Mouse (Mus musculus): ENCODE results near the gene Crybb3. TPM values are rescaled to one million over a fixed set of nuclear protein-coding genes. Genes with fewer than 3 reads are reported as not detected.

The Crybb3 gene
- total RNA-seq, 1 experiment, result 1.2 TPM

- Histone ChIP-seq H3K9ac (ENCODE audit: insufficient read depth, low read depth, low read length, poor library complexity, severe bottlenecking) (peak overlapping the region; percentile 47; the same call in 1 of the 2 replicates), H3K4me3 (ENCODE audit: insufficient read depth in 1 of 2, low read depth in 1 of 2, low read length in 2 of 2, poor library complexity in 1 of 2, severe bottlenecking in 1 of 2) (peak overlapping the region; percentile 49 to 52; a peak in 3 of 4 replicates), H3K9me3 (ENCODE audit: control insufficient read depth, insufficient read depth, low read depth, low read length) (no peaks in the 10 kb centered on the region), H3K27ac (ENCODE audit: insufficient read depth, low read depth, low read length, poor library complexity, severe bottlenecking) (no peak overlapping the region), H3K4me1 (ENCODE audit: control insufficient read depth in 2 of 2, insufficient read depth in 2 of 2, low read length in 2 of 2, poor library complexity in 1 of 2) (peaks cover 2 to 3% of the 10 kb centered on the region in 2 experiments; a peak in 1 of 4 replicates), H3K36me3 (ENCODE audit: control insufficient read depth, insufficient read depth, low read length, poor library complexity, severe bottlenecking) (no peaks in the 10 kb centered on the region)
- in situ Hi-C loops (cut with MboI; ENCODE audit: low sequenced_read_pairs in 2 of 2, unreplicated experiment in 2 of 2), result no loop called here
- DNase-seq (ENCODE audit: low read depth, low spot score), result peak; percentile 63
- TF ChIP-seq ZNF384 (IDR thresholded peaks at IDR 0.05; ENCODE audit: low read depth, low read length) (no peak), ZC3H11A (IDR thresholded peaks at IDR 0.05; ENCODE audit: borderline replicate concordance, low read depth, low read length) (peak; percentile 33; the same call in 1 of the 2 replicates)
Measured at GRCm38 (mm10) chr5:113079783-113080182, 1.6 kb downstream of the Crybb3 start.

GRCm38 (mm10) chr5:113078686-113079085 lies 2.7 kb downstream of the Crybb3 start:
- Histone ChIP-seq H3K27ac (ENCODE audit: insufficient read depth, low read depth, low read length, poor library complexity, severe bottlenecking) (no peak overlapping the region), H3K4me1 (ENCODE audit: control insufficient read depth in 2 of 2, insufficient read depth in 2 of 2, low read length in 2 of 2, poor library complexity in 1 of 2) (peaks cover 2% of the 10 kb centered on the region in 2 experiments; a peak in 1 of 4 replicates), H3K36me3 (ENCODE audit: control insufficient read depth, insufficient read depth, low read length, poor library complexity, severe bottlenecking) (no peaks in the 10 kb centered on the region), H3K9ac (ENCODE audit: insufficient read depth, low read depth, low read length, poor library complexity, severe bottlenecking) (no peak overlapping the region), H3K4me3 (ENCODE audit: insufficient read depth in 1 of 2, low read depth in 1 of 2, low read length in 2 of 2, poor library complexity in 1 of 2, severe bottlenecking in 1 of 2) (no peak overlapping the region), H3K9me3 (ENCODE audit: control insufficient read depth, insufficient read depth, low read depth, low read length) (no peaks in the 10 kb centered on the region)
- in situ Hi-C loops (cut with MboI; ENCODE audit: low sequenced_read_pairs in 2 of 2, unreplicated experiment in 2 of 2), result no loop called here
- TF ChIP-seq CHD2 (IDR thresholded peaks at IDR 0.05; ENCODE audit: low read depth, low read length) (no peak), ZC3H11A (IDR thresholded peaks at IDR 0.05; ENCODE audit: borderline replicate concordance, low read depth, low read length) (peak; percentile 45; the same call in 1 of the 2 replicates)
- DNase-seq (ENCODE audit: low read depth, low spot score), result peak; percentile 48

GRCm38 (mm10) chr5:113070017-113070416 lies 11.4 kb downstream of the Crybb3 start, which contains the start of gene Crybb2:
Gene Crybb2 (minus strand): TSS chr5:113070117.
- H3K9me3 ChIP-seq (ENCODE audit: control insufficient read depth, insufficient read depth, low read depth, low read length), result no peaks in the 10 kb centered on the region
- DNase-seq (ENCODE audit: low read depth, low spot score), result no peak
- TF ChIP-seq ZNF384 (IDR thresholded peaks at IDR 0.05; ENCODE audit: low read depth, low read length) (no peak), ZC3H11A (IDR thresholded peaks at IDR 0.05; ENCODE audit: borderline replicate concordance, low read depth, low read length) (no peak), MAFK (IDR thresholded peaks at IDR 0.05; ENCODE audit: insufficient read depth, low read depth, low read length) (no peak), CHD2 (IDR thresholded peaks at IDR 0.05; ENCODE audit: low read depth, low read length) (no peak), HCFC1 (IDR thresholded peaks at IDR 0.05; ENCODE audit: borderline replicate concordance, insufficient read depth, low read length) (no peak)
- H3K9ac ChIP-seq (ENCODE audit: insufficient read depth, low read depth, low read length, poor library complexity, severe bottlenecking), result no peak within 1 kb of the TSS
- no peak within 1 kb of the TSS for H3K4me3 ChIP-seq (ENCODE audit: insufficient read depth in 1 of 2, low read depth in 1 of 2, low read length in 2 of 2, poor library complexity in 1 of 2, severe bottlenecking in 1 of 2)
- no peaks in the 10 kb centered on the region for H3K4me1 ChIP-seq (ENCODE audit: control insufficient read depth in 2 of 2, insufficient read depth in 2 of 2, low read length in 2 of 2, poor library complexity in 1 of 2)
- H3K36me3 ChIP-seq (ENCODE audit: control insufficient read depth, insufficient read depth, low read length, poor library complexity, severe bottlenecking), result no peaks in the 10 kb centered on the region
- in situ Hi-C loops (cut with MboI; ENCODE audit: low sequenced_read_pairs in 2 of 2, unreplicated experiment in 2 of 2), result loop anchor here (25.0 kb wide), 2 partner anchors 608 to 633 kb away; partner anchors contain the start of gene Gm6588 (in 1 of the 2)
- no peak within 1 kb of the TSS for H3K27ac ChIP-seq (ENCODE audit: insufficient read depth, low read depth, low read length, poor library complexity, severe bottlenecking)

- Histone ChIP-seq H3K36me3 (ENCODE audit: control insufficient read depth, insufficient read depth, low read length, poor library complexity, severe bottlenecking) (no peaks in the 10 kb centered on the region), H3K4me3 (ENCODE audit: insufficient read depth in 1 of 2, low read depth in 1 of 2, low read length in 2 of 2, poor library complexity in 1 of 2, severe bottlenecking in 1 of 2) (no peak overlapping the region), H3K9me3 (ENCODE audit: control insufficient read depth, insufficient read depth, low read depth, low read length) (no peaks in the 10 kb centered on the region), H3K27ac (ENCODE audit: insufficient read depth, low read depth, low read length, poor library complexity, severe bottlenecking) (no peak overlapping the region), H3K9ac (ENCODE audit: insufficient read depth, low read depth, low read length, poor library complexity, severe bottlenecking) (no peak overlapping the region), H3K4me1 (ENCODE audit: control insufficient read depth in 2 of 2, insufficient read depth in 2 of 2, low read length in 2 of 2, poor library complexity in 1 of 2) (peaks cover 0 to 2% of the 10 kb centered on the region in 2 experiments; a peak in 1 of 4 replicates)
- DNase-seq (ENCODE audit: low read depth, low spot score), result peak; percentile 66
- TF ChIP-seq ZC3H11A (IDR thresholded peaks at IDR 0.05; ENCODE audit: borderline replicate concordance, low read depth, low read length), result peak; percentile 81
- TF ChIP-seq HCFC1 (IDR thresholded peaks at IDR 0.05; ENCODE audit: borderline replicate concordance, insufficient read depth, low read length), result no peak
- TF ChIP-seq ZNF384 (IDR thresholded peaks at IDR 0.05; ENCODE audit: low read depth, low read length), result no peak
- in situ Hi-C loops (cut with MboI; ENCODE audit: low sequenced_read_pairs in 2 of 2, unreplicated experiment in 2 of 2), result loop anchor here (5.0 to 25.0 kb wide), 4 partner anchors 170 to 617 kb away; partner anchors contain the start of gene Gm6588 (in 1 of the 2)
Measured at GRCm38 (mm10) chr5:113054308-113054707, 27.1 kb downstream of the Crybb3 start.

All from ES-E14 (cell line).